Mouse (Mus musculus): ENCODE measurements around the gene Dync1i2.

Dync1i2 gene

DNA sequence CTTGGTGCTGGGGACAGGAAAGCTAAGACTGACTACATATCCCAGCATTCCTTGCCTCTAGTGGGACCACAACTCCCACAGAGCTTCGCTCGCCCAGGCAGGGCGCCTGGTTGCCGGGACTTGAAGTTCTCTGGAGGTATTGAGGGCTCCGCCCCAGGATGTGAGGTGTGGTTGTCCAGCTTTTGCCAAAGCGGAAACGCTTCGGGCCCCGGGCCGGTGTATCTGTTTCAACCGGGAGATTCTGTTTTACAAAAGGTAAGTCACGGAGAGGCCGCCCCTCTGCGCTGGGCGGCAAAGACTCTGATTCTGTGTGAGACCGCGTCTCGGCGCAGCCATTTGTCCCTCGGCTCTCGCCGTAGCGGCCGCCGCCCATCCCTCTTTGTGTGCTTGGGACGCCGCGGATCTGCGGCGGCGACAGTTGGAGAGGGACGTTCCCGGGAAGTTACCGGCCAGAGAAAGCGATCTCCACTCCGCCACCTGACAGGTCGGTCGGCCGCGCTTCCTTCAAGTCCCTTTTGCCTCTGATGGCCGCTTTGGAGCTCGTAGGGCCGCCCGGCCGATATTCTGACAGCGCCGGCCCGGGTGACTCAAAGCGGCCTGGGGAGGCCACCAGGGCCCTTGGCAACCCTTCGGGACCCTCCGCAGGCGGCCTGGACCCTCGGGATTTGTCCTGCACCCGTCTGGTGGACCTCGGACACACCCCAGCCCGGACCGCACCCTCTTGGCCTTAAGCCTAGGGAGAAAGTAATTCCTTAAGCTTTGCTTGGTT lies at the start of gene Dync1i2:
TSS of gene Dync1i2 (plus strand) at position 116 of the 769 bp plus-strand sequence.
- DNase-seq (ENCODE audit: low spot score), result peak; percentile 98

DNA sequence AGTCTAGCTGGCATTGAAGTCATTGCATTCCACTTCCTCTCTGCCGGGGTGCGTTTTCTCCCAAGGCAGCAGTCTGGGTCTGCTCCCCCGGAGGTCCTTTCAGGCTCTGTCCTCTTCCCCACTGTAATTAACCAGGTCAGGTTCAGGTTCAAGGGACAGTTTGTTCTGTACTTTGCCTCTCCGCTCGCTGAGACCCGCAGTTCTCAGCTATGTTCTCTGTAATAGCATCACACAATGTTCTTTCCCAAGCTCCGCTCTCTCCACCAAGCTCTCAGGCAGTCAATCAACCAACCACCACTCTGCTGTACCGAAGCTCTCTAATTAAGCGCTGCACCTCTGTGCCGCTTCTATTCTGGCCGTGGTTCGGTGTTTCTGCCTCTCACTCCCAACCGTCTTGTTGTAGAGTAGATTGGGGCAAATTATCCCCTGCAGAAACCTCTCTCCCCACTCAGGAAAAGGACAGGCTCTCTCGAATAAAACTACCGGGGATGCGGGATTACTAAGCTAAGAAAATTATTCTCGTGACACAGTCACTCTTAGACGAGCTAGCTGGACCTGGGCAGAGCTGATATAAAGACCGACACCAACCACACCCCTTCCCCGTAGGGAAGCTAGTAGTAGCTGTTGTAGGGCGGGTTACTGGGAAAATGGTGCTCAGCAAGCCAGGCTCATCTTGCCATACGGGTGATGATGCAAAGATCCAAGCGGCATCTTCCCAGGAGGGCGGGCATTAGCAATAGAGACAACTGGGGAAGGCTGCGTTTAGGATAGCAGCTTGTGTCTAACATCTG lies 48.5 kb upstream of the Dync1i2 start:
- DNase-seq (ENCODE audit: low spot score), result no peak

DNA sequence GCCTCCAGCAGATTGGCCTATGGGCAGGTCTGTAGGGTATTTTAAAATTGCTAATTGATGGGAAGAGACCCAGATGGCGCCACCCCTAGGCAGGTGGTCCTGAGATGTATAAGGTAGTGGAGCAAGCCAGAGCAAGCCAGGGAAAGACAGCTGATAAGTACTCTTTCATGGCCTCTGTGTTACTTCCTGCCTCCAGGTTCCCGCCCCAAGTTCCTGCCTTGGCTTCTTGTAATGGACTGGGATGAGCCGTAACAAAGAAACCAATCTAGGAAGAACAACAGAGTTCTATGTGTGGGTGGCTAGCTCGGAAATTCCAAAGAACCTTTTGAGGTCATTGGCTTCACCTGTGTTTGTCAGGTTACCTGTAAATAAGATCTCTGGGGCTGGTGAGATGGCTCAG lies 44.3 kb upstream of the Dync1i2 start:
- DNase-seq (ENCODE audit: low spot score), result no peak

DNA sequence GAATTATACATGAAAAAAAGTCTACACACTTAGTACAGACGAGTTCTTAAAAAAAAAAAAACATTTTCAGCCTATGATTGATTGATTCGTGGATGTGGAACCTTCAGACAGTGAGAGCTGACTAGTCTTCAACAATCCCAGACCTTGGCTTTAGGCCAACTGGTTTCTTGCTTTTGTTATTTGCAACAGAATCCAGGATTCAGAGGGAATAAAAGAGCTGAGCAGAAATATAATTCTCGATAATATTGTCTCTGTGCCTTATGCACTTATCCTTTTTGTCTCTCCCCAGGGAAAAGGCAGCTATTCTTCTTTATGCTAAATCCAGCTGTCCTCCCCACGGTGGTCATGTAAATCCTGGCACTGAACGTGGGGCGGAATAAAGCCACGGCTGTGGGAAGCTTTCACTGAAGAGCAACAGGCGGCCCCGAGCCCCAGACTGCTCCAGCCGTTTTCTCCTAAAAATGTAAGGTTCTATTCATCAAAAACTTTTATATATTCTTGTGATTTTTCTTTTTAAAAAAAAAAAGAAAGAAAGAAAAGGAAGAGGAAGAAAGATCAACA lies 43.0 kb upstream of the Dync1i2 start:
- DNase-seq (ENCODE audit: low spot score), result peak; percentile 4

DNA sequence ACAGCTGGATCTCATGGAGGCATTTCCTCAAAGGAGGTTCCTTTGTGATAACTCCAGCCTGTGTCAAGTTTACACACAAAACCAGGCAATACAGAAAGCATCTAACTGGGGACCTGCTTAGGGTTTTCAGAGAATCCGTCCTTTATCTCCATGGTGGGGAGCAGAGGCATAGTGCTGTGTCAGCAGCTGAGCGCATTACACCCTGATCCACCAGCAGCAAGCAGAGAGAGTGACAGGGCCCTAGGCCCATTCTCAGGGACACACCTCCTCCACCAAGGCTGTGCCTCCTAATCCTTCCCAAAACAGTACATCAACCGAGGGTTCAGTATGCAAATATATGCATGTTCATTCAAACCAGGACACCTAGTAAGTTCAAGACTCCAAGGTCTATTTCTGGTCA lies 38.5 kb upstream of the Dync1i2 start:
- DNase-seq (ENCODE audit: low spot score), result no peak

DNA sequence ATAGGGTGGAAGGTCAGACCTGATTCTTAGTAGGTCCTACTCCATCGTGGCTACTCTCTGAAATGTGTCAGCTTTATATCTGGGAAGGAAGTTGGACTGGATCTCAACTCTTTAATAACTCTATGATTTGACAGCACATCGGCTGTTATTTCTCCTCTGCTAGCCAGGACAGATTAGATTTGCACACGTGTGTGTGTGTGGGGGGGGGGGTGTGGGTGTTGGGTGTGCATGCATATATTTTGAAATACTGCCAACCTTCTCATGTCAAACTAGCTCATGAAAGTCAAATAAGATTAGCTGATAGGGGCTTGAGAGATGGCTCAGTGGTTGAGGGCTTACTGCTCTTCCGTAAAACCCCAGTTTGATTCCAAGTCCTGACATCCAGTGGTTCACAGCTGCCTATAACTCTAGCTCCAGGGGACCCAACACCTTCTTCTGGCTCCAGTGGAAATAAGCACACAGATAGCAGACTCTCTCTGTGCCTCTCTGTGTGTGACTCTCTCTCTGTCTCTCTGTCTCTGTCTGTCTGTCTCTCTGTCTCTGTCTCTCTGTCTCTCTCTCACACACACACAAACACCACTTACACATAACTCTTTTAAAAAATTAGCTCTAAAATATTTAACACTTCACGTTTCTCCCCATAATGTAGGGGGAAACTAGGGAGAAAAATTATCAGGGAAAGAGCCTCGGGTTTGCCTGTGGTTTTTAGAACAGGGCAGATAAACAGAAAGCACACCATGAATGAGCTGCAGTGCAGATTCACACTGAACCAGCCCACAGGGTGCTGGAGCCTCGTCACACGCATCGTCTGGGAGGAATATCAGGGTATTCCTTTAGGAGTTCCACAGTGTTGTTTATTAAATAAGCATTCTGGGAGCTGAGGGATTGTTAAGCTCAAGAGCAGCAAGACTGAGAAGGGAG lies 34.9 kb upstream of the Dync1i2 start:
- DNase-seq (ENCODE audit: low spot score), result no peak

DNA sequence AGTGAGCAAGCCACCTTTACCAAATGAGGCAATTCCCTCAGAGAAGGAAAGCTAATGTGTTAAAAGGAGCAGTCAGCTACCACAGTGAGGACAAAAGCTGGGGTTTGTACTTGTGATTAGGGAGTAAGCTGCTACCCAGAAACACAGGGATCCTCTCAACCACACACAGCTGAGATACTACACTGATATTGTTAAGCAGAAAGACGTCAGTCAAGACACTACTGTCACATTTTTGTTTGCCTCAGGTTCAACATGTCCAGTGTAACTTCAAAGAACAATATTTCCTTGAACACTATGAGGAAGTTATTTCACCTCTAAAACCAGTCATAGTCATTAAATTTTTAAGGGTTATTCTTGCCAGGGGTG lies 34.3 kb upstream of the Dync1i2 start:
- no peak for DNase-seq (ENCODE audit: low spot score)

DNA sequence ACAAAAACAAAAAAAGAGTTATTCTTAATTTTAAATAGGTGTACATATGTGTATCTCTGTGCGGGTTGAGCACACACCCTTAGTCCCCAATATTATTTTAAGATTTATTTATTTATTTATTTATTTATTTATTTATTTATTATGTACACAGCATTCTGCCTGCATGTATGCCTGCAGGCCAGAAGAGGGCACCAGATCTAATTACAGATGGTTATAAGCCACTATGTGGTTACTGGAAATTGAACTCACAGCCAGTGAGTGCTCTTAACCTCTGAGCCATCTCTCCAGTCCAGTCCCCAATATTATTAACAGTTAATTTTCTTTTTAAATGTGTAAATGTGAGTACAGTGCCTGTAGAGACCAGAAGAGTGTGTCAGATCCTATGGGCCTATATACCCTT lies 33.7 kb upstream of the Dync1i2 start:
- DNase-seq (ENCODE audit: low spot score), result no peak

DNA sequence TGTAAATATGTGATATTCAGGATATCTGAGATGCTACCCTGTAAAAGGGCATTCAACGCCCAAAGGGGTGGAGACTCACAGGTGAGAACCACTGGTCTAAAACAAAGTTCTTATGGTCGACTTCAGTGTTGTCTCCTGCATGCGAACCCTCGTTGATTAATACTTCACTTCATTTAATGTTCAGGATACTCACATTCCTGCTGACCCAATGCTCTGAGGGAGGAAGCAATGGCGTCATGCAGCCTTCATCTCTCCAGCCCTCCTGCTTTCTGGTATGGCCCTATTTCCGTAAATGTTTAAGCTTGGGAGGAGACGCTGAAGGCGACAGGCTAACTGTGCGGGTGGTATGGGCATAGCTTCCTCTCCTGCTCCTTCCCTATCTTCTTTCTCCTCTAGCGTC lies 31.8 kb upstream of the Dync1i2 start:
- no peak for DNase-seq (ENCODE audit: low spot score)

DNA sequence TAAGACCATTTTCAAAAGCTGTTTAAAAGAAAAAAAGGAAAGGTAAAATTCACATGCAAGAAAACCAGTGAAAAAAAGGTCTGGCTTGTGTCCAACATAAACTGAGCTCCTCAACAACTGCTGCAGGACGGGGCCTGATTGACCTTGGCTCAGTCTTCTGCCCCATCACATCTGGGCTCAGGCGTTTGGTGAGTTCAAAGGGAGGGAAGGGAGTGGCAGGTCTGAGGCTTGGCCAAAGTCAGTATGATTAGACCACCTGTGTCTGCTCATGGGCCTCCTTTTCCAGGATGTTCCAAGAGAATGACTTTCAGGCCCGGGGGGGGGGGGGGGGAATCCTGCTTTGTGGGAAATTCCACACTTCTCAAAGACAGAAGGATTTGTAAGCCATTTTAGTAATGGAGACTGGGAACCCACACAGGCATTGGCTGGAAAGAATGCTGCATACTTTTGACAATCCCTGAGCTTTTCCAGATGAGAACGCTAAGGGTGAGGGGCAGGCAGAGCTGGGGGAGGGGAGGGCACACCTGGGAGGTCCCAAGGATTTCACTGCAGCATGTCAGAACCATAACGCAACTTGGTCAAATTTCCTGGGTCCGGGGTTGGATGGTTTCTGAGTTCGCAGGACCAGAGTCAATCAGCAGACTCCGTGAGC lies 30.8 kb upstream of the Dync1i2 start:
- peak; percentile 10 for DNase-seq (ENCODE audit: low spot score)

DNA sequence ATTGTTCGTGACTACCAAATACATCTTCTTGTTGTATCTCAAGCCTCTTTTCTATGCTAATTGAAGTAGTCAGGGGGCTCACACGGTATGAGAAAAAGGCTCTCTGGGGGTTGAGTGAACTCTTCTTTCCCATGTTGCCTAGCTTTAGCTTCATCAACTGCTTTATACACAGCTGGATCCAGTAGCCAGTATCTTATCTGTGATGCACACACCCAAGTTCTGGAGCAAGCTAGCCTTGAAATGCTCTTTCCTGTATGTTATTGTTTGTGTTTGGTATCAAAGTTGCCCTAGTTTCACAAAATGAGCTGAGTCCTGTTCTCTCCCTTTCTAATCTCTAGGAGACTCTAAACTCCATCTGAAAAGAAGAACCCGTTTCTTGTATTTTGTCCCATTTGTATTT lies 23.6 kb upstream of the Dync1i2 start:
- DNase-seq (ENCODE audit: low spot score), result no peak

DNA sequence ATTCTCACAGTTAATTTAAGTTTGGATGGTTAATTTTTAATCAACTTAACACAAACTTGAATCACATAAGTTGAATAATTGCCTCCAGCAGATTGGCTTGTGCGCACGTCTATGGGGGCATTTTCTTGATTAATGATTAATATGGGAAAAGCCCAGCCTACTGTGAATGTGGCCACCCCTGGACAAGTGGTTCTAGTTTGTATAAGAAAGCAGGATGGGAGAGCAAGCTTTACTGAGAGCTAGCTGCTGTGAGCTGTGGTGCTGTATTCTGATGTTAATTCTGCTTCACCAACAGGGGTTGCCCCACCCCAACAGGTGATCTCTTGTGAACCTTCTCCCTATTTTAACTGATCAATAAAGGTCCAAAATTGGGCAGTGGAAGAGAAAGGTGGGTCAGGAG lies 22.6 kb upstream of the Dync1i2 start:
- DNase-seq (ENCODE audit: low spot score), result no peak

DNA sequence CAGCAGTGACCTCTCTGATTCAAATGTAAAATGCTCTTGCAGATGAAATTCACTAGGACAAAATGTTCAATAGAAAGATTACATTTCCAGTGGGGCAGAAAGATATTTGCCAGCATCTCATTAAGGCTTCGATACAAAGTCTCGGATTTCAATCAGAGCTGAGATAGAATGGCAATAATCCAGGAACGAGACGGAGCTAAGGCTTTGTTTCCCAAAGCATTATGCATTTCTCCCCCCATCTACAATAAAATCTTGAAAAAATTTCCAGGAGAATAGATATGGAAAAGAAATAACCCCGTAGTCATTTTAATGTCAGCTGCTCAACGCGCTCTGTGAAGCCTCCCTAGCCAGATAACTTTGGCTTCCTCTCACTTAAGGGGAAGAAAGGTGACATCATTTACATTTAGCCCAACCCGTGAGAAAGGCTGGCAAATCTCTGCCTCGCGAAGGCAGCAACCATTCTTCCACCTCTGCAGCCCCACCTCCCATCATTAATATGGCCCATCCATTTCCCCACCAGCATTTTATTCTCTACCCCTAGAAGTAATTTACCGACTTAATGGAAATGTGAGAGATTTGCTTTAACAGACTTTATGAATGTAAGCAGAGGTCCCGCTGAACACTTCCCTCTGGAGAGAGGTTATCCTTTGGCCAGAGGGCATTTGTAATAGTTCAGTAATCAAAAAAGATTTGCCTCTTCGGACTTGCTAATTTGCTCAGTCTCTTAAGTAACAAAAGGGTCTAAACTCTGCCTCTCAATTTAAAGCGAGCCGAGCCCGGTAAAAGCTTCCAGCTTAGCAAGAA lies 19.9 kb upstream of the Dync1i2 start:
- DNase-seq (ENCODE audit: low spot score), result no peak

DNA sequence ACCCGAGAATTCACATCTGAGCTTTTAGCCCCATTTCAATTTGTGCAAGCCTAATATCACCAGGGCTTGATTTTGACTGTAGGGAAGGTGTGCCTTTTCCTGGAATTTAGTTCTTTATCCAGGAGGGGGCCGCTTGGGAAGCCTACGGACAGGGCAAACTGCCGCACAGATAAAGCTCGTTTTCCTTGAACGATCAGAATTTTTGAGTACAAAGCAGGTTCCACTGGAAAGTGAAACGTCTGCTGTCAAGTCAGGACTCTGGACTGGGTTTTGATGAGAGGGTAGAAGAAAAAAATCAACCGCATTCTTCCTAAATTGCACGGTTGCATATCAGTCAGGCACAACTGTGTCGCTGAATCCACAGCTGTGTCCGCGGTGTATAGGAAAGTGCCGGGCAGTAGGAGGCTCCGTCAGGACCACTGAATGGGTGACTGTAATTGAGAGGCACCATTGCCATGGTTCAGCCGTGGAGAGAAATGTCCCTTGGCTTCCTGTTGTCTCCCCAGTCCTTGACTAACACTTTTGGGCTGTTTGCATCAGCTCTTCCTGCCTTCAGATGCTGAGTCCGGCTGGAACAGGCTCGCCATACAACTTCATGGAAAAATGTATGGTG lies 19.2 kb upstream of the Dync1i2 start:
- DNase-seq (ENCODE audit: low spot score), result no peak

DNA sequence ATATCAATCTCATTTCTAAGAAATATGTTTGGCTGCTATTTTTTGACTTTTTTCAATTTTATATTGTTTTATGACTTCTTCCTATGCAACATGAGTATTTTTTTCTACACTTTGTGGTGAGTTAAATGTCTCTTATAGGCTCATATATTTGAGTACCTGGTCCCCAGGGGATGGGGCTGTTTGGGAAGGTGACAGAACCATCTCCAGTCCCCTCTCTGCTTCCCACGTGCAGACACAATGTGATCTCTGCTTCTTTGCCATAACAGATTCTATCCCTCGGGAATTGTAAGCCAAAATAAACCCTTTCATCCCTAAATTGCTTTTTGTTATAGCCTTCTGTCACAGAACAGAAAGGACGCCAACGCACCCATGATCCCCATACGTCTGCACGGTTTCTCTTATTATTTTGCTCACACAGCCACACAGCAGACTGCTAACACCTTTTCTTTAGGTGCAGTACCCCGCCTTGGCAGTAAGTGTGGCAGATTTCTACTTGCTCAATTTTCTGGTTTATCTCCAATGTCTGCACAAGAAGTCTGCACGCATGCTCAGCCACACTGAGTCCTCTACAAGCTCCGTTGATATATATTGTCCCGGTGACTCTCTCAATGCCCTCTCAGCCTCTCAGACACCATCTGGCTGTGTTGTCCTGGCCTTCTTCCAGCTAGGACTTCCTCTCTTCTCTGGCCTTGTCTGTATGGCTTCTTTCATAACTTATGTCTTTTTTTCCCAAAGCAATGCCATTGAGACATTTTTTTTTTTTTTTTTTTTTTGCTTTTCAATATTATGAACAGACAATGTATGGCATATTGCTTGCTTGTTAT lies 17.2 kb upstream of the Dync1i2 start:
- DNase-seq (ENCODE audit: low spot score), result no peak

DNA sequence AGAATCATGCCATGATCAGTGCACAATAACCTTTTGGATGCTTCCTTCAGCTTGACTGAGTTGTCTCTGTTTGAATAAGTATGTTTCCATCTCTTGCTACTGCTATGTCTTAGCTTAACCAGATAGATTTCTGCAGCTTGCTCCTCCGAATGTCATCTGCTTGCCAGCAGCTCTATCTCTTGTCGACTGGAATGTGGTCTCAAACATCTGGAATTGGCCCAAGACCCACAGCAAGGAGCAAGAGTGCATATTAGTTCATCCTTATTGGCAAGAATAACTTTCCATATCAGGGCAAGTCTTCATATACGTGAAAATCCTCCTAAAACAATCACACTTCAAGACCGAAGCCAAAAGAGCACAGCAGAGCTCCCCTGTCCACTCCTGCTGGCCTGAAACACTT lies 14.6 kb upstream of the Dync1i2 start:
- no peak for DNase-seq (ENCODE audit: low spot score)

DNA sequence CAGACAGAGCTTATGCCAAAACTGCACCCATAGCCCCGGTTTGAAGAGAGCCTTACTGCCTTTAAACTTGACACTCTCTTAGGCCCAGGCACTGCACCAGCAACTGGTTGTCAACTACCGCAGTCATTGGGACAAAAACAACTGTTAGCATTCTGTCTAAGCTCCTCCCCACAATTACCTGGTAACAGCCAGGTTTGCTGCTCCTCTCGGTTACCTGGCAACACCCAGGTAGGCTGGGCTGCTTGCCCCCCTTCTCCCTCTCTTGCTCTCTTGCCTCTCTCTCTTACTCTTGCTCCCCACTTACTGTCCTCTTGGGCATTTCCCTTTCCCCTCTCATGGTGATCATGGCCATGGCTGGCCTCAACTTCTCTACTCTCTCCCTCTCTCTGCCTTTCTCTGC lies 12.6 kb upstream of the Dync1i2 start:
- no peak for DNase-seq (ENCODE audit: low spot score)

DNA sequence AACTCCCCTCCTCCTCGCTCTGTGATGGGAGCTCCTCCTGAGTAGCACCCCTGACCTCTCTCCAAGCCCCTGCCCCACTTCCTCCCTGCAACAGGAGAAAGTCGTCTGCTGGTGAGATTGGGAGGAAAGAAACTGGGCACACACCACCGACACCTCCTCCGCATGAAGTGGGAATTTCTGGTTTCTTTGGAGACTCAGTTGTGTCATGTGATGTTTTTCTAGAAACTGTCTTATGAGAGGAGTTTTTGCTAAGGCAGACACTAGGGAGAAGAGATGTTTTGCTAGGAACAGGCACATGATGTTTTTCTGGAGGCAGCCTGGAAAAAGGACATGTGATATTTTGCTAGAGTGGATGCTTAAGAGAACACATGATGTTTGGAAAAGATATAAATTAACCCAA lies 11.0 kb upstream of the Dync1i2 start:
- no peak for DNase-seq (ENCODE audit: low spot score)

DNA sequence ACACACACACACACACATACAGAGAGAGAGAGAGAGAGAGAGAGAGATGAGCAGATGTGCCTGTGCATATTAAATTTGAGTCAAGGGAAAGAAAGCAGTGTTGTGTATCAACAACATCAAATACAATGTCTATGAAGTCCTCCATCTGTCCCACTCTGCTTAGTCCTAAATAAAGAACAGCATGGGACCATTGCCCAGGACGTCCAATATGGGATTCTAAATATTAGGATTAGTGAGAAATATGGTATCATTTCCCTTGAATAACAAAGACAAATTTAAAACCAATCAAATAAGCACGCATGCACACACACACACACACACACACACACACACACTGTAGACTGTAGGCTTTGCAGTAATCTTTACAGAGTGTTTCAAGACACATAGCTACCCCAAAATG lies 9.6 kb upstream of the Dync1i2 start:
- DNase-seq (ENCODE audit: low spot score), result no peak
